Mouse (Mus musculus): ENCODE results near the gene 4932438A13Rik. TPM values are rescaled to one million over a fixed set of nuclear protein-coding genes. Genes with fewer than 3 reads are reported as not detected.
A peak's percentile ranks its signal among the peaks of the same experiment; 100 is the strongest.

The 4932438A13Rik gene
- 32.8 and 37.9 TPM in 2 replicates for polyA plus RNA-seq (2012; ENCODE audit: insufficient read depth, insufficient read length, missing spikeins)

DNA sequence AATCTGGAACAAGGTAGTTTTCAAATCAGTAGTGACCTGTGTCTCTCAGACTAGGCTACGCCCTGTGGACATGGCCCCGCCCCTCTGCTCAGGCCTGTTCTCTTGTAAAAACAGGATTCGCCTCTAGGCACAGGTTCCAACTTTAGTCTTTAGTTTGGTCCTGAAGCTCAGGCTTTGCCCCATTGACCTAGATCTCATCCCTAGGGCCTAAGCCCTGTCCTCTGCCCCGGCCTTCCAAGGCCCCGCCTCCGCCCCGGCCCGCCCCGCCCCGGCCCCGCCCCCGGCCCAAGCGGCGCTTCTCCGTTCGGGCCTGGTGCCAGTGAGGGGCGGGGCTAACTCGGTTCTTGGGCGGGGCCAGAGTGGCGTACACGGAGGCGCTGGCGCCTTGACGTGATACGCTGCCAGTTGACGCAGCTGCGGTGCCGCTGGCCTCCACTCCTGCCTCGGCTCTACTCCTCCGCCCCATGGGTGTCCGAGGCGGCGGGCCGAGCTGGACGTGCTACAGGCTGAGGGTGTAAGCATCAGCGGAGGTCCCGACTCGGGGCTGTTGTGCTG is at the start of gene 4932438A13Rik:
TSS of gene 4932438A13Rik (plus strand) at position 384 of the 555 bp plus-strand sequence.
- Histone ChIP-seq H3K4me3 (ENCODE audit: insufficient read depth, low read length) (peak within 1 kb of the TSS; percentile 76), H3K27ac (ENCODE audit: insufficient read depth, low read depth, low read length) (peak within 1 kb of the TSS; percentile 77), H3K4me1 (ENCODE audit: control insufficient read depth, insufficient read depth, low read length) (peaks cover 13% of the 10 kb centered on the region)
- TF ChIP-seq POLR2A (IDR thresholded peaks at IDR 0.05; ENCODE audit: borderline replicate concordance, low read depth, low read length) (no peak), CTCF (IDR thresholded peaks at IDR 0.05; ENCODE audit: low read depth, low read length) (no peak)

DNA sequence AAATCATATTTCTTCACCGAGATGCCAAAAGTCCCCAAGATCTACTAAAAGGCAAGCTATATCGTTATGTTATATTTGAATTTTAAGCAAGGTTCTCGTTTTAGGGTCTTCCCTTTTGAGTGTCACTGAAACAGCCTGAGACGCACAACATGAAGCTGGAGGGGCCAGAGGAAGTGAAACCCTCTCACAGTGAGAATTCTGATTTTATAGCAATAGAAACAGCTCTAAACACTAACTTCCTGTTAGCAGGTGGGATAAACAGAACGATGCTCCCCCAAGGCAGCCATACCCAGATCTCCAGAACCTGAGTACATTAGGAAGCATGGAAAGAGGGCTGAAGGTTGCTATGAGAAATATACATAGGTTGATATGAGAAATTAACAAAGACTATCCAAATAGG is 46.3 kb upstream of the 4932438A13Rik start:
- no peak for TF ChIP-seq CTCF (IDR thresholded peaks at IDR 0.05; ENCODE audit: low read depth, low read length)
- TF ChIP-seq POLR2A (IDR thresholded peaks at IDR 0.05; ENCODE audit: borderline replicate concordance, low read depth, low read length), result no peak
- Histone ChIP-seq H3K4me1 (ENCODE audit: control insufficient read depth, insufficient read depth, low read length) (0 out of 2 replicates have a peak, but pooled peaks cover 2% of the 10 kb centered on the region), H3K4me3 (ENCODE audit: insufficient read depth, low read length) (no peak overlapping the region), H3K27ac (ENCODE audit: insufficient read depth, low read depth, low read length) (no peak overlapping the region)

DNA sequence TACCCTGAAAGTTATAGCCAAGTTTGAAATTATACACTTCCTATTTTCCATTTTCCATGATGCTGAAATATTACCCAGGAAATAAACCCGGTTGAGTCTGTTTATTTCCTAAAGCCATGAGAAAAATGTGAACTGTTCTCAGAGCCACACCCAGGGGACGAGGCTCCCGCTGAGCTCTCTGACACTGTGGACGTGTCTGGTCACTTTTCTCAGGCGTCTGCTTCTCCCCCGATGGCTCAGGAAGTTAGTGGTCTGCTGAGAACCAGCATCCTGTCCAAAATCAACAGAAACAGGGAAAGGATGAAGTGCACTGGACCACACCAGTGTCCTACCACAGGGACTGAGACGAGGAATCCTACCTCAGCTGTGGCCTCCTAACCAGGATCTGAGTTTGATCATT is 43.5 kb upstream of the 4932438A13Rik start:
- H3K4me1 ChIP-seq (ENCODE audit: control insufficient read depth, insufficient read depth, low read length), result peaks cover 6% of the 10 kb centered on the region; the same call in 1 of the 2 replicates
- no peak overlapping the region for H3K4me3 ChIP-seq (ENCODE audit: insufficient read depth, low read length)
- TF ChIP-seq CTCF (IDR thresholded peaks at IDR 0.05; ENCODE audit: low read depth, low read length), result no peak
- H3K27ac ChIP-seq (ENCODE audit: insufficient read depth, low read depth, low read length), result no peak overlapping the region

DNA sequence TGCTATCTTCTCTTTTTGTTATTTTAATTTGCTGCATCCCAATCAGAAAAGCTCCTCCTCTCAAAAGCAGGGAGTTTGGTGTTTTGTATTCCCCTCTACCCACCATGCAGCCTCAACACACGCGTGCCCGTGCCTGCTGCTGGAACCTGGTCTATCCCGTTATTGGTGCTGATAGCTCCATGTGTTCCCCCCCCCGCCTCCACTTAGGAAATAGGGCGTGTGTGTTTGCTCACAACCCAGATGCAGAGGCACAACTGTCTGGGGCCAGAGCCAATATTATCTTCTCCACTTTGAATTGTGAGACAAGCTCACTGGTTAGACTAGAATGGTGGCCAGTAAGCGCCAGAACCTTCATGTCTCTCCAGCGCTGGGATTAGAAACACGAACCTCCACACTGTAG is 41.9 kb upstream of the 4932438A13Rik start:
- TF ChIP-seq POLR2A (IDR thresholded peaks at IDR 0.05; ENCODE audit: borderline replicate concordance, low read depth, low read length) (no peak), CTCF (IDR thresholded peaks at IDR 0.05; ENCODE audit: low read depth, low read length) (no peak)
- H3K4me1 ChIP-seq (ENCODE audit: control insufficient read depth, insufficient read depth, low read length), result peaks cover 6% of the 10 kb centered on the region; the same call in 1 of the 2 replicates
- no peak overlapping the region for H3K4me3 ChIP-seq (ENCODE audit: insufficient read depth, low read length)
- no peak overlapping the region for H3K27ac ChIP-seq (ENCODE audit: insufficient read depth, low read depth, low read length)

DNA sequence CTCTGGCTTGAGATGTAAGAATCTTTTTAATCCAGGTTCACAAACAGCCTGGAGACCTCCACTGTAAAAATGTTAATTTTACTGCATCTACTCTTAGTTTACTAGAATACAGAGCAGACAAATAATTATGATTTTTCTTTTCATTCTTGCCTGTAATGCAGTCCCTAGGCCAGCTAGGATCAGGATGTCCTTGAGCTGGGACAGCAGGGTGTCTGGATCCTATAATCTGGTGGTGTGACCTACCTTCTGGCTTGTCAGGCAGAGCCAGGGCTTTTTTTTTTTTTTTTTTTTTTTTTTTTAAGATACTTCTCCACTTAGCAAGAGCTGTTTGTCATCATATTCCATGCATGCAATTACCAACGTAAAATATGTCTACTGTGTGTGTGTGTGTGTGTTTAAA is 37.8 kb upstream of the 4932438A13Rik start:
- H3K4me3 ChIP-seq (ENCODE audit: insufficient read depth, low read length), result no peak overlapping the region
- TF ChIP-seq CTCF (IDR thresholded peaks at IDR 0.05; ENCODE audit: low read depth, low read length) (no peak), POLR2A (IDR thresholded peaks at IDR 0.05; ENCODE audit: borderline replicate concordance, low read depth, low read length) (no peak)
- peaks cover 4% of the 10 kb centered on the region; the same call in 1 of the 2 replicates for H3K4me1 ChIP-seq (ENCODE audit: control insufficient read depth, insufficient read depth, low read length)
- H3K27ac ChIP-seq (ENCODE audit: insufficient read depth, low read depth, low read length), result no peak overlapping the region

DNA sequence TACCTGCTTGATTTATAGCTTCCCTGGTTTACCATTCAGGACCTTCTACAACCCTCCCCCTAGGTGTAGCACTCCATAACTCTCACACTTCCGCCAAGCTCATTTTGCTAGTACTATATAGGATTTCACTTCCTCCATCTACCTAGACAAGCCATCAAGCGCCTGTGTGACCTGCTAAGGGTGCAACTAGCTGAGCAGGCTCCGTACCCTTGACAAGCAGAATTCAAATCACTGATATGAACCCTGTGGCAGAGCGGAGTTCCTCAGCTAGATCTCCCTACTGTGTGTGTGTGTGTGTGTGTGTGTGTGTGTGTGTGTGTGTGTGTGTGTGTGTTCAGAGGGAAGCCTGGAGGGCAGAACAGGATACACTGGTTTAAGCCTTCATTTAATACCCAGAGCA is 37.4 kb upstream of the 4932438A13Rik start:
- Histone ChIP-seq H3K27ac (ENCODE audit: insufficient read depth, low read depth, low read length) (no peak overlapping the region), H3K4me3 (ENCODE audit: insufficient read depth, low read length) (no peak overlapping the region), H3K4me1 (ENCODE audit: control insufficient read depth, insufficient read depth, low read length) (peaks cover 4% of the 10 kb centered on the region; the same call in 1 of the 2 replicates)
- TF ChIP-seq POLR2A (IDR thresholded peaks at IDR 0.05; ENCODE audit: borderline replicate concordance, low read depth, low read length) (no peak), CTCF (IDR thresholded peaks at IDR 0.05; ENCODE audit: low read depth, low read length) (no peak)

DNA sequence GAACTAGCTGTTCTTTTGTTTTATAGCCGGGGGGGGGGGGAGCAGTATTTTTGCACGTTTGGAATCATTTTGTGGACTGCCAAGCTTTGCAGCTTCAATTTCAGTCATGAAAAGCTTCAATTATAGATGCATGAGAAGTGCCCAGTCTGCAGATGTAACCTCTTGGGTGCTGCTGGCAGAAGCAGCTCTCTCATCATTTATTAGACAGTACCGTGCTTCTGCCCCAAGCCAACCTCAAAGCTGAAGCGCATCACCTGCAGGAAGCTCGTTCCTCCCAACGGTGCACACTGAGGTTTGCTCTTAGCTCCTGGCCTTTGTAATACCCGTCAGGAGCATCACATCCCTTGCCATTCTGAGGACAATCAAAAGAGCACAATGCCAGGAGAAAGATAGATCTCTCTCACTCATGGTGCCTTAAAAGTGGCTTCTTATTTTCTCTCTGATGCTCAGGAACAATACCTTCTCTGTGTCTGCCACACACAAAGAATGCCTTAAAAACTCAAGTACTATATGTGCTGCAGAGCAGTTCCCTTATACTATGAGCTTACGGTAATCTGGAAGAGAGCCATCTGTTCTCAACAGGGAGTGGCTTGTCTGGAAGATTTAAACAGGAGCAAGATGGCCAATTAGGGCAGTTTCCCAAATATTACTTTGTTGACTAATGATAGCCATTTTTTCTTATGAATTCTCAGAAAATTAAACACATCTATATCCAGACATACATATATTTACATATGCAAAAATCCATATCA is 35.5 kb upstream of the 4932438A13Rik start:
- TF ChIP-seq POLR2A (IDR thresholded peaks at IDR 0.05; ENCODE audit: borderline replicate concordance, low read depth, low read length) (no peak), CTCF (IDR thresholded peaks at IDR 0.05; ENCODE audit: low read depth, low read length) (no peak)
- Histone ChIP-seq H3K4me1 (ENCODE audit: control insufficient read depth, insufficient read depth, low read length) (0 out of 2 replicates have a peak, but pooled peaks cover 2% of the 10 kb centered on the region), H3K4me3 (ENCODE audit: insufficient read depth, low read length) (no peak overlapping the region), H3K27ac (ENCODE audit: insufficient read depth, low read depth, low read length) (no peak overlapping the region)

DNA sequence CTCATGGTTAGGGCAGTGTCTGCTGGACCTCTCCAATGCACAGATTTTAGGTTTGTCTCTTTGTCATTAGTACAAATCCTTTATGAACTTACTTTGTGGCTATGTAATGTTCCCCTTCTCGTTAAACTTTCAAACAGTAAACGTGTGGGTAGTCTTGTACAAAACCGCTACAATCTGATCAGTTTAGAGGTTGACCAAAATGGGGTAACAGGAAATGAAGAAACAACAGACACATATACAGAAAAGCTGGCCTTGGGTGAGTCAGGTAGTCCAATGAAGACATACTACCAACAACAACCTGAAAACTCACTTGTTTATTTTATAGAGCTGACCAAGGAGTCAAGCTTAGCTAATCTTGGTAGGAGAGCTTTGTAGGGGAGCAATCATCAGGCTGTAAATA is 32.7 kb upstream of the 4932438A13Rik start:
- TF ChIP-seq POLR2A (IDR thresholded peaks at IDR 0.05; ENCODE audit: borderline replicate concordance, low read depth, low read length) (no peak), CTCF (IDR thresholded peaks at IDR 0.05; ENCODE audit: low read depth, low read length) (no peak)
- no peaks in the 10 kb centered on the region for H3K4me1 ChIP-seq (ENCODE audit: control insufficient read depth, insufficient read depth, low read length)

DNA sequence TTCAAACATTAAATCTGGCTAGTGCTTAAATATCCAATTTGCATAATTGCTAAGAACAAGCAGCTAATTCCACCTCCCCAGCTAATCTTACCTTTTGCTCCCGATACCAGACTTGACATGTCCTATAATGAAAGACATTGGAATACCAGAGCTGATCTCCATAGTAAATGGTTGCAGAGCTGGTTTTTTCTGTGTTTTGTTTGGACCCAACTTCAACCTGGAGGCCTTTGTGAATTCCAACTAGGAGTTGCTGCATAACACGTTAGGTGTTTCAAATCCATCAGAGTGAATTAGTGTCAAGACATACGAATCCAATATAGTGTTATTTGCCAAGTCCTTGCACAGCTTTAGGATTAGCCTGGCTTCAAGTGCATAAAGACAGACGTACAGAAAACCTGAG is 28.5 kb upstream of the 4932438A13Rik start:
- H3K4me3 ChIP-seq (ENCODE audit: insufficient read depth, low read length), result no peak overlapping the region
- no peak for TF ChIP-seq POLR2A (IDR thresholded peaks at IDR 0.05; ENCODE audit: borderline replicate concordance, low read depth, low read length)
- no peak for TF ChIP-seq CTCF (IDR thresholded peaks at IDR 0.05; ENCODE audit: low read depth, low read length)
- no peaks in the 10 kb centered on the region for H3K4me1 ChIP-seq (ENCODE audit: control insufficient read depth, insufficient read depth, low read length)
- no peak overlapping the region for H3K27ac ChIP-seq (ENCODE audit: insufficient read depth, low read depth, low read length)

More for the DNA sequence above, 32.7 kb upstream of the 4932438A13Rik start:
- H3K4me3 ChIP-seq (ENCODE audit: insufficient read depth, low read length), result no peak overlapping the region
- no peak overlapping the region for H3K27ac ChIP-seq (ENCODE audit: insufficient read depth, low read depth, low read length)

DNA sequence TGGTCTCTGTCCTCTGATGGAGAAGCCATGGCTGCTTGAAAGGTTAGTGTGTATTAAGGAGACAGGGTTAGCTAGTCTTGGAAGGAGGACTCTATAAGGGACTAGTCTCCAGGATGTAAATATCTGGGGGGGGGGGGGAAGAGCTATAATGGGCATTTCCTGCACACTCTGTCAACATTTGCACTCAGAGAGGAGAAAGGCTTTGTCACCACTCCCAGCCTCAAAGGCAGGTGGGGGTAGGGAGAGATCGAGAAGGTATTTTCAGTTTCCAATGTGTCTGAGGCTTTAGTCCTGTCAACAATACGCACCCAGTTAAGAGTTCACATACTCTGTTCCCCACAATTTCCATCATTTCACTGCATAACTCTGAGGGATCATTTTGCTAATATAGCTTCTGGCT is 28.1 kb upstream of the 4932438A13Rik start:
- Histone ChIP-seq H3K4me3 (ENCODE audit: insufficient read depth, low read length) (no peak overlapping the region), H3K4me1 (ENCODE audit: control insufficient read depth, insufficient read depth, low read length) (no peaks in the 10 kb centered on the region), H3K27ac (ENCODE audit: insufficient read depth, low read depth, low read length) (no peak overlapping the region)
- TF ChIP-seq POLR2A (IDR thresholded peaks at IDR 0.05; ENCODE audit: borderline replicate concordance, low read depth, low read length) (no peak), CTCF (IDR thresholded peaks at IDR 0.05; ENCODE audit: low read depth, low read length) (no peak)
